Mouse (Mus musculus) ES-CJ7 (cell line): Measurements from ENCODE around the gene Spef1.

ENCODE experiments used
- DNase-seq: peaks from one replicate; pipeline ENCODE4 v3.0.0; 2011; ENCODE audit warnings: low read depth, low spot score

The Spef1 gene

DNA sequence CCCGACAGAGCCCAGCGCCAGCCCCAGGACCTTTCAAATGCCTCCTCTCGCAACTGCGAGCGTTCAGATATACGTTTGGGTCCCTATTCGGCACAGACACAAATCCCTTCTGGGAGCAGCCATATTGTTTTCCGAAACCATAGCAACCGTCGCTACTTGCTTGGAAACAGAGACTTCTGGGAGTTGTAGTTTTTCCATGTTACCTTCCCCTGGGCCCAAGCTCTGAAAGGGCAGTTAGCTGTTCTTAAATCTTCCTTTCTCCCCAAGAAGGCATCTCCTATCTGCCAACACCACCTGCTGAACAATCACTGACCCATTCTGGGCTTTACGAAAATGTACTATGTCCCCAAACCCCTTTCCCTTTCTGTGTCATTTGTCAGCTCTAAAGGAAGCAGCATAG, 12.4 kb downstream of the Spef1 start:
- peak; percentile 77 for DNase-seq

DNA sequence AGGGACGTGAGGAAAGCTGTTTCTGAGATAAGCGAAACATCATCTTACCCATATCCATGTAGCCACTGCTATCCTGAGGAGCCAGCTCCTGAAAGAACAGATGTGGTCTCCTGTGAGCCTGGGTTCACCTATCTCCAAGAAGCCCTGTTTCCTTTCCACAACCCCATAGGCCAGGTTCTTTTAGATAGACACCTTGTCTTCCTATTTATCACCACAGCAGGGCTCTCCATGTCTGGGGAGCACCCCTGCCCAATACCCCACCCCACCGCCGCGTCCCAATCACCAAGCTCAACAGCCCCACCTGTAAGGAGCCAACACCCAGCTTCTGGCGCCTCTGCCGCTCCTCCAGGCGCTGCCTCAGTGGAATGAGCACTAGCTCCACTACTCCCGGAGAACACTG, 14.8 kb downstream of the Spef1 start:
- no peak for DNase-seq

DNA sequence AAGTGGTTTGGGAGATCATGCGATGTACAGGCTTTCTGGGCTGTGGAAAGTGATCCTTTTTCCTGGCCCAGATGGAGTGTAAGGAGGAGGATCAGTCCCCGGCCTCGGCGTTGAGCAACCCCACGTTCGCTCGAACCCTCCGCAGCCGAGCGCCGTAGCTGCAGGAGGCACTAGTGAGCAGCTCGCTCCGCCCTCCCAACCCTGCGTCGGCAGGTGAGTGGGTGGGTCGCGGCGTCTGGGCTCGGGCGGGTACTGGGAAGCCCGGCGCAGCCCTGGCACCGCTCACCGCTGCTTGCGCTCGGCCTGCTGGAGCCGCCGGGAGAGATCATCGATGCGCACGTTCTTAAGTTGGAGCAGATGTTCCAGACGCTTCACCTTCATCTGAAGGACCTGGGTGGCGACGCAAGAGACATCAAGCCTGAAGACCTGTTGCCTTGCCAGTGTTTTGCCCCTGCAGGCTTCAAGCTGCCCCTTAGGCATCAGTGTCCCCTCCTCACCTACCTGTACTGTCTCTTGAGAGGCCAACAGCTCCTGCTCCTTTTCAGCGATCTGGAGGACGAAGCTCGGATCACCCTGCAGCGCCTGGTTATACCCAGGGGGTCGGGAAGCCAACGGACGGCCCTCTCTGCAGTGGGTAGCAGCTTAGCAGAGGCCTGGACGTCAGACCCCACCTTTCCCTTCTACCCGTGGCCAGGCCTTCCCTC, 15.5 kb downstream of the Spef1 start:
- DNase-seq: peak; percentile 46

DNA sequence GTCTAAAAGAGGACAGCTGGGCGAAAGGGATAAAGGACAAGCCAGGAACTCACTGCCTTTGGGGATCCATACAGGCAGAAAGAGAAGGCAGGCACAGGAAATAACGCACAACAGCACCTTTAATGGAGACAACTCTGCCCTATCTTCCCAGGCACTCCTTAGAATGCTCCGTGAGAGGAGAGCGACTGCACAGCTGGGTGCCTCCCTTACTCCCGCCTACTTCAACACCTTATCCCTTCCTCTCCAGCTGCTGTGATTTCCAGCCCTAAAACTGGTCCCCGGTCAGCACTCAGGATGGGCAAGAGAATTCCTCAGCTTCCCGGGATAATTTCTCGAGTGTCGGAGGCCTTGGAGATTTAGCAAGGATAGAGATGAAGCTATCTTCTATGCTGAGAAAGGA, 16.1 kb downstream of the Spef1 start:
- peak; percentile 61 for DNase-seq

DNA sequence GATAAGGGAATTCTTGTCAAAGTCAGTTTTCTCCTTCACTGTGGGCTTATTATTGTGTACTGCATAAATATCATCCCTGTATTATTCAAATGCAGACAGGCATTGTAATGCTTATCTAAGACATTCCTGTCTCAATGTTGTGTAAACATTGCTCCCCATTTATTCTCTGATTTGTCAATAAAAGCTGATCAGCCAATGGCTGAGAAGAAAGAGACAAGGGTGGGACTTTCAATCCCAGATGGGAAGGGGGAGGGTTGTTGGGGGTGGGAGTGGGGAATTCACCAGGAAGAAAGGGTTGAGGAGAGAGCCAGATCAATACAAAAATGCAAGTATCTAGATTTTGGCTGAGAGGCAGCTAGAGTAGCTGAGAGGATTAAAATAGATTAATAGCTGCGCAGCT, 18.2 kb downstream of the Spef1 start:
- peak; percentile 55 for DNase-seq

DNA sequence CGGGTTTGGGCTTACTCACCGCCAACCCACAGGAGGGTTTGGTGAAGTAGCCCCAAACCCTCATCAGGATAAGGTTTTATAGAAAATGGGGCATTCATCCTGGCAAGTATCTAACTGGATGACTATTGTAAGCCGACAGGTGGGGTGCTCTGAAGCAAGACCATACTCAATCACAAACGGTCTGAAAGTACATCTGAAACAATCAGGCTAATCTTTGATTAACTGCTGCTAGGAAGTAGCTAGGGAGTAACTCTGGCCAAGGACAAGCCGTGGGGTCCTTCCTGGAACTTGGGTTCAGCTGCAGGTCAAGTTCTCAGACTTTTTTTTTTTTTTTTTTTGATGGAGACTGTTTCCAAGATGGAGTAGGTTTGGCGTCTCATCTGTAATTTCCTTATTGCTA, 19.1 kb downstream of the Spef1 start:
- peak; percentile 68 for DNase-seq

DNA sequence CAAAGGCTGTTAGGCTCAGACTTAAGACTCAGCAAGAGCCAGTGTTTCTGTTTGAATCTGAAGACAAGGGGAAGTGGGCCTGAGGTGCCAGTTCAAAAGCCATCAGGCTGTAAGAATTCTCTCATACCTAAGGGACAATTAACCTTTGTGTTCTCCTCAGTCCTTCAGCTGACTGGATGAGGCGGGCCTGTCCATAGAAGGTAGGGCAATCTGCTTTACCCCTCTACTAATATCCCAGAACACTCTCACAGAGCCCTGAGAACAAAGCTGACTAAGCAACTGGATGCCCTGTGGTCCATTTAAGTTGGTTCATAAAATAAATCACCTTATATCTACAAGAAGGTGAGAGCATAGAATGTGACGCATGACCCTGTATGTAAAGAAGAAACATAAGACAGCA, 20.9 kb downstream of the Spef1 start:
- no peak for DNase-seq

DNA sequence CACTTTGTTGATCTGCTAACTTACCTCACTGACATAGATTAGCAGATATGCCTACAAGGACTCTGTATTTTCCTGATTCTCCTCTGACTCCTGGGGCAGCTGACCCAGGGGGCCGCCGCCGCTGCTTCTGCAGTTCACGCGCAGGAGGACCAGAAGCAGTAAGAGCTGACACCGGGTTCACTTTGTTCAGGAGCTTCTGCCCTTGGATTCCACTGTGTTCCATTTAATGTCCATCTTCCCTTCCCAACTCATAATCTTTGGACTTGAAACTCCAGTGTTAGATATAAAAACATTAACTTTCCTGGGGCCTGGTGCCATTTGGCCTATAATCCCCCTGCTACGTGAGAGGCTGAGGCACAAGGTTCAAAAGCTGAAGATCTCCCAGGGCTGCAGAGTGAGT, 23.2 kb downstream of the Spef1 start:
- DNase-seq: no peak

DNA sequence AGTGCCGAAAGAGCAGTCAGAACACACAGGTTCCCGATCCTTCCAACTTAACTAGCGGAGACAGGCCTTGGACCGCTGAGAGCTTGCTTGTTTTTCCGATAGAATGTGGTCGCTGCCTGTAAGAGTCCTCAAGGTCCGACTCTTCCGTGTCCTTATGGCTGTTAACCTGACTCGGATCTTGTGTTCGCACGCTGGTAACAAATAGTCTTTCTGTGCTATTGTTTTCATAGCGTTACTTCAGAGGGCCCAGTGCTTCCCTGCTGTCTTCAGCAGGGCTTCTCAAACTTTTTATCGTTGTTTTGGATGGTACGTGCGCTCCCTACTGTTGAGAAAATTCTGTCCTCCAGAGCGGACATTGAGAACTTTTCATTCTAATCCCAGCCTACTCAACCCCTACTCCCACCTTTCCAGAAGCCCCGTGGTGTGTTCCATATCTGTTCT, 26.4 kb downstream of the Spef1 start:
- no peak for DNase-seq

DNA sequence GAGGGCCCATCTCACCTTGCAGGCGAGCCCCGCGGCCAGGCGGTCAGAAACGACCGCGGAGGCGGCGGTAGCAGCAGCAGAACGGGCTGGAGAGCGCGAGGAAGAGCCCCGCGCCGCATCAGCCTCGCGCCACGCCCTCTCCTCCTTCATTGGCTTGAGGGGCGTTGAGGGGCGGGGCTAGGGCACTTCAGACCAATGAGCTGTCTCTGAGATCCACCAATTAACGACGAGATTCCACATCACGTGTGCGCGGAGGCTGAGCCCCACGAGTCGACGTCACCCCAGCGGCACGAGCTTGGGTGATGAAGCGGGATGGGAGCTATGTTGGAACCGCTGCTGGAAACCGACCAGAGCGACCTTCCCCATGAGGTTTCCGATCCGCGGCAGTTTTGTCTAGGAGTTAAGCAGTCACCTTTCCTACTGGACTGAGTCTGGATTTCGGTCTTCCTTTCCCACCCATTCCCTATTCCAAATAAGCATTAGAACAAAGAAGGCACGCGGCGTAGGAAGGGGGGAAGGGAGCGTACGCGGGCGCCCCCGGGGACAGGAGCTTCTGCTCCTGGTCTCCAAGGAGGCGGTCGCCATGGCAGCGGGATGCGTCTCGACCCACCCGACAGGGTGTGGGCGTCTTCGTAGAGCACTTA, 27.0 kb downstream of the Spef1 start, which contains the start of gene 1700037H04Rik:
1700037H04Rik (minus strand) TSS at position 144 of the 644 bp plus-strand sequence.
- DNase-seq: peak; percentile 100

DNA sequence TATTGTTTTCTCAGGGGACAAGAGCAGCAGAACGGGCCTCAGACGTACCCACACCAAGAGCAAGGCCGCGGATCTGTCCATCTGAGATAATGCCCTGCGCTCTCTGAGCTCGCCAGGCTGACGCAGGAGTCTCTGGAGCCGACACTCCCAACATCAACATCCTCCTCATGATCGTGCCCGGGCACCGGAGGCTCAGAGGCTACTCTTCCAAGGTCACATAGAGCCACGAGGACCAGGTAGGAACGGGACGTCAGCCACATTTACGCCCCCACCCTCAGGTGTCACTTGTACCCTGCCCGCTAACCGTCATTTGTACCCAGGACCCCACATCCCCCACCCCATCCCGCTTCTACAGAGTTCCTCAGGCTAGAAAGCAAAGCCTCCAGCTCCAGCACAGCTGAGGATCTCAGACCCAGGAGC, 27.6 kb downstream of the Spef1 start:
- no peak for DNase-seq

DNA sequence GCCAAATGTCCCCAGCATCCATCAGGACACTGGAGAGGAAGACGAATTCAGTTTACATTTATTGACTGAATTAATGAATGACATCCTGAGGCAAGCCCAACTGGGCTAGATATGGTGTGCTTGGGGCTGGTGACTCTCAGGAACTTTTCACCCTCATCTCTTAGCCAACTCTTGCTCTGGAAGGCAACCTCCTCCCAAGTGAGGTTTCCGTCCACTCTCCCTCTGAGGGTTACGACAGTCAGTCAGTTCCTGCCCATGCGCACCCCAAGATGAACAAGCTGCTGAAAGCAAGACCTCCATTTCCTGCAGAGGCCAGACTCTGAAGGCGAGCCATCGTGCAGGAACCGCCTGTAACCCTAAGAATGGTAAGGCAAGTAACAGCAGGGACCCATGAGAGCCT, 30.1 kb downstream of the Spef1 start:
- DNase-seq: no peak

DNA sequence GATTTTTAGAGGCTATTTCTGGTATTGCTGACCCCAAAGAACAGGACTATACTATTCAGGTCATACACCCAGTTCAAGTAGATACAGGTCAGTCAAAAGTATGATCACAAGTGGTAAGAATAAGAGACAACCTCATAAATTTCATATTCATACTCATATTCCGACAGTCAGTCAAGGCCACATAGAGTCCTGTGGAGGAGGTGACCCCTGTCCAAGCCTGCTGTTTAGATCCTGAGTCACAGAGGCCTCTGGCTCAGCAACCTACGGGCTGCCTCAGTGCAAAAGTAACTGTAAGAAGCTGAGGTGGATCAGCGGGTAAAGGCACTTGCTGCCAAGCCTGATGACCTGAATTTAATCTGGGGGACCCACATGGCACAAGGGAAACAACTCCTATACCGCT, 33.0 kb downstream of the Spef1 start:
- no peak for DNase-seq

DNA sequence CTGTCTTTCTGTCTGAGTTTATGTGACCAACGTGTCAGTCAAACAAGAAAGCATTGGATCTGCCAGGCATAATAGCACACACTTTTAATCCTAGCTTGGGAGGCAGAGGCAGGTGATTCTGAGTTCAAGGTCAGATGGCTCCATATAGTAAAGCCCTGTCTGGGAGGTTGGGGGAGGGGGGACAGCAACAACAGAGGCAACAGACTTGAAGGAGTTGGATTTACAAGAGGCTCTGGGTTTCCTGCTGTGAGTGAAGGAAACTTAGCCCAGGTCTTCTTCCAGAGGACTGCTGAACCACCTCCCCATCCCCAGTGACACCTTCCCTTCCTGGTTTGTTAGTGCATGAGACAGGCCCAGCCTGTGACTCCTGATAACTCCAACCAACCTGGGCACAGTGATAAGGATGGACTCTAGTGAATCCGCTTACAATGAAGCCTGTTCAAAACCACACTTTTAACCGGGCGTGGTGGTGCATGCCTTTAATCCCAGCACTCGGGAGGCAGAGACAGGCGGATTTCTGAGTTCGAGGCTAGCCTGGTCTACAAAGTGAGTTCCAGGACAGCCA, 34.8 kb downstream of the Spef1 start:
- DNase-seq: peak; percentile 94

DNA sequence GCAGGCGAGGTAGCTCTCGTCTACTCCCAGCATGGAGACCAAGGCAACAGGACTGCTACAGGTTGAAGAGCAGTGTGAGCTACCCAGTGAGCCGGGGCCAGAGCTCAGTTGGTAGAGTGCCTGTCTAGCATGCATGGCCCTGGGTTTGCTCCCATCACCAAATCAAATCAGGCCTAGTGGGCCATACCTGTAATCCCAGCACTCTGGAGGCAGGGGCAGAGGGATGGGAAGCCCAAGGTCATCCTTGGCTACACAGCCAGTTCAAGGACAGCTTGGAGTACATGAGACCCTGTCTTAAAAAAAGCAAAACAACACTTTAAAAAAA, 37.9 kb downstream of the Spef1 start:
- DNase-seq: no peak

DNA sequence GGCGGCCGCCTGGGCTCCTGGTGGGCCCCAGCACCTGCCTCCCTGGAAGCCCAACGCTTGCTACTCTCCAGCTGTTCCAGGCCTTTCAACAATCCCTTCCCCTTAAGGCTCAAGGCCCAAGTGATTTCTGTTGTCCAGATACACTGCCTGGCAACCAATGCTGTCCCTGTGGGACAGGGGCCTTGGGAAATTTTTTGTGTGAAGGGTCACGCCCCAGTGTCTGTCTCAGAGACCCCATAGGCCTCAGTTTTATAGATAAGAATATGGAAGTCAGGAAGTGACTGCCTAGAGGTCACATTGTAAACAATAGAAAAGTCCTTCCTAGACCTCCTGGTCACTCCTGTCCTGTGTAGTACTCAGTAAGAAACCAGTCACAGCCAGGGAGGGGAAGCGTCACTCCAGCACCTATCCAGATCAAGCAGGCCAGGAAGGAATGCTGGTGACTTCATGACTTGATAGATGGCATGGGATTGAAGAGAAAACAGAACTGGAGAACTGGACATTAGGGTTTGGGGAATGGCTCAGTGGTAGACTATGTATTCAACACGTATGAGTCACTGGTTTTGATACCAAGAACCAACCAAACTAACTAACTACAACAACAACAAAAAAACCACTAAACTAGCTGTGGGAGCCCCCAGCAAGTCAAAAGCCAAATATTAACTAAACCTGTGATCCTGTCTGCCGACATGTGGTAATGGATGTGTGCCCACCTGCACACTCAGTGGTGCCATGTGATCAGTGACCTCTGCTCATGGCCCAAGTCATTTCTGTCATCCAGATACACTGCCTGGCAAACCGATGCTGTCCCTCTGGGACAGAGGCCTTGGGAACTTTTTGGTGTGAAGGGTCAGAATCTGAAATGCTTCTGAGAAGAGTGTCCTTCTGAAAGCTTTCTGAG, 38.5 kb downstream of the Spef1 start:
- DNase-seq: no peak

DNA sequence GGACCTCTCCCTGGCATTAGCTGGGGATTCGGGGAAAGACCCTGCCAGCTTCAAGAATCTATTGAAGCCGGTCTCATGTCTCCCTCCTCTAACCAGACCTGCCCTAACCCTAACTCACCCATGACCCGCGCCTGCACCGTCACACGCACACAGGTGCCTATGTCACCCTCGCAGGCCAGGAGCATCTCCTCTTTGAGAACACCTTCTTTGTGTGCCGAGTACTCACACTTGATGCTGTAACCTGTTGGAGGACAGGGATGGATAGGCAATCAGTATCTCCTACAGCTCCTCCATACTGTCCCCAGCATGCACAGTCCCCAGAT, 40.1 kb downstream of the Spef1 start:
- DNase-seq: no peak

DNA sequence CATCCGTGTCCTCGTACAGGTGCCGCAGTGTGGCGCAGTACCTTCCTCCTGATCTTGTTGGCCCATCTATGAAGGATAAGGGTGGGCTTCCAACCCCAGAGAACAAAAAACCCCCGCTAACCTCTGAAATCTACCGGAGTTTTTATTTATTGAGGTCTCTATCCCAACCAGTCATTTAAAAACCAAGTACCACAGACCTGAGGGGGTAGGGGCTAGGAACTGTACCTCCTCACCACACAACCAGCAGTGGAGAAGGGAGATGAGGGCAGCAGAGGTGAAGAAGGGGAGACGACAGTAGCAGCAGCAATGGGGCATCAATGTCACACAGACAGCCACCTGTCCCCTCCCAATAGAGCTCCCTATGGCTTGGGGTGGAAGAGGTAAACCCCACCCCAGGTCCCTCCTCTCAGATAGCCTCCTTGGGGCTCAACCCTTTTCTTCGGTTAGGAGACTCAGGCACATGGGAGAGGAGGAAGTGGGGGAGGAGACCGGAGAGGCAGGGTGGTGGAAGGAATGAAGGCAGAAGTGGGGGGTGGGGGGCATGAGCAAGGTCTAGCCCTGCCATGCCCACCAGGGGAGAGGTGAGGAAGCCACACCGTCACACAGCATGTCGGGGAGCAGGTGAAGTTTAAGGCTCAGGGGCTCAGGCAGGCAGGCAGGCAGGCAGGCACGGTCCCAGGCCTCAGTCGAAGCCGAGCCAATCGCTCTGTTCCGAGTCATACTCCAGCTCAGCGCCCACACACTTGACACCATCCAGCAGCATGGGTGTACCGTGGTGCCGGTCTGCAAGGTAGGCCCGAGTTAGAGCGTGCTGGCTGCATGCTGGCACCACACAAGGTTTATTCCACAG, 40.7 kb downstream of the Spef1 start:
- DNase-seq: no peak

DNA sequence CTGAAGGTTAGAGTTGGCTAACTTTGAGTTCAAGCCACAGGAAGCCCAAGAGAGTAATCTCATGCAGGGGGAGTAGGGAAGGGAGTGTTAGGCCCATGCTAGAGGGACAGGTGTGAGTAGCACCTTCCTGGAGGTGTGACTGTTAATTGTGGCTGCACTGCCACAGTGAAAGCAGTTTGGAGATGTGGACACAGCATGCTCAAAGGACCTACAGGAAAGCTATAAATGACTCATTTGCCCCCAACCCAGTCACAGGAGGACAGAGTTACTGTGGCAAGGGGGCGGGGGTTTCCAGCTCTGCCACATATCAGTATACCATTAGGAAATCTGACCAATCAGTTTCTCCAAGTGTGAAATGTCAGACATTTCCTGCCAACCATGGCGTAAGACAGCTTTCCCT, 41.5 kb downstream of the Spef1 start:
- DNase-seq: no peak

DNA sequence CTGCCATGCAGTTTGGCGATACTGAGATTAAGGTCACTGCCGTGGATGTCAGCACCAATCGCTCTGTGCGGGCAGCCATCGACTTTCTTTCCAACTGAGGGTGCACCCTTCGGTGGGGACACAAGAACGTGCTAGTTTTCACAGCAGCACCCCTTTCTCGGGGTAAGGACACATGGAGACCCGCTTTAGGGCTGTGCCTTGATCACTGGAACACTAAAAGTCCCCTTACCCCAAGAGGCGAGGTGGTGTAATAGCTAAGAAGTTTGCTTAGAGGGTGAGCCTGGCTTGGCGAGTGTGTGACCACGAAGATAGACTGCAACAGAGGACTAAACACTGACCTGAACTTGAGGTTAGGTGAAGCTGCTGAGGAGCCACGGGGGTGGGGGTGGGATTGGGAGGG, 42.0 kb downstream of the Spef1 start:
- DNase-seq: peak; percentile 46

DNA sequence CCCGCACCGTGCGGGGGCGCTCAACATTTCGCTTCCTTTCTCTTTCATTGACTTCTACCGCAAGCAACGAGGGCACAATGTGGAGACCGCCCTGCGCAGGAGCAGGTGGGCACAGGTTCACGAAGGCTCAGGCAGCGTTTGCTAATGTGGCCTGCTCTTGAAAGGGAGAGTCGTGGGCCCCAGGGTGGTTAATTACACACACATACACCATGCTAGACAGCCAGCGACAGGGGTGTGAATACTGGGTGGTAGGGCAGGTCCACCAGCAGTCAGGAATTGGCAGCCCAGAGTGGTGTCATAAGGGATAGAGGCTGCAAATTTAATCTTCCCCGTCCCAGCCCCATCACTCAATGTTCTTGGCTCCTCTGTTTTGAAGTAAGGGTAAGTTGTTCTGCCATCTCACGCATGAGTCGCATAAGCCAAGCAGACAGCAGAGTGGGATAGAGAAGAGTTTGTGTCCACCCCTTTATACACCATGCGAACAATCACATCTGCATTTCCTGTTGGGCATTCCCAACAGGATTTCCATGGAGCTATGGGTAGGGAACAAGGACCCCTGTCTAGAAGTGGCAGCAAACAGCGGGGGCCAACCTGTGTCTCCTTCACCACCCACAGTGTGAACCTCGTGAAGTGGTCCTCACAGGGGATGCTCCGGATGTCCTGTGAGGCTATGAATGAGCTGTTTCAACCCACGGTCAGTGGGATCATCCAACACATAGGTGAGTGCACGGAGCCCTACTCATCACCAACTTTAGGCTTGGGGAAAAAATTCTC, 43.9 kb downstream of the Spef1 start:
- no peak for DNase-seq
